ENCODE assay signal across 21 mouse cellular contexts in the genomic region with DNA sequence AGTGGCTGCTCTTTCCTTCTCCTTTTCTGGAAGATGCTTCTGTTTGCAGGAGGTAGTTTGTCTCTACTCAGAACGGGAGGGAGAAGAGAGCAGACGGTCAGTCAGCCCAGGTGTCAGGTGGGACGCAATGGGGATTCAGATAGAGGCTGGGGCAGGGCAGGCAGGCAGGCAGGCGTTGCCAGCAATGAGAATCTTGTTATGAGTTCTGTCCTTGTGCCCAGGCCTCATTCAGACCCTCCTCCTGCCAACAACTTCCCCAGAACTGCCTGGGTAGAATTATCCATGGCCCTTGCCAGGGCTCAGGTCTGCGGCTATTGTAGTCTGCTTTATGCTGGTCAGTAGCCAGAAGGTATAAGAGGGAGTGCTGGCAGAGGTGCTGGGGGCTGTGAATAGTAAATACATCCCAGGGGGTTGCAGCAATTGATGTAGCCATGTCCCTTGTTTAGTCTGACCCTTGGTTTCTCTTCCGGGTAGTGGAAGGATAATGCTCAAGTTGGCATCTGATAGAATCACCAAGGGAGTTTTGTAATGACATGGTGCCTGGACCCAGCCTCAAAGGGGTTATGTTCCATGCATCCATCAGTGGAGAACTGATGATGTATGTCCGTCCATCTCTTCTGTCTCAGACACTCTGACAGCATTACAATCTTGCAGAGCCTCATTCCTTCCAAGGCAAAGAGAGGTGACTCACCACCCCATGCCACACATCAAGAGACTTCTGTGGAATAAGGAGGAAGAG.
DNase-seq lines count a peak whose midpoint lies in the region; ATAC-seq and TF ChIP-seq lines count a peak whose summit lies in the region.
"Had no signal": no experiment of that assay in that cellular context is flagged by ENCODE, and none has a peak within 500 bp of the region (broad histone marks: within the 10 kb centered on the region; RNA-seq: fewer than 3 reads in every experiment).

No protein-coding gene starts in this region.

- peaks cover 35% of the 10 kb centered on the region for H3K4me1 ChIP-seq in midbrain, embryonic 13.5 days (replicated peaks)
- H3K4me1 ChIP-seq in midbrain, embryonic 10.5 days: peaks cover 26% of the 10 kb centered on the region
- peaks cover 11% of the 10 kb centered on the region for H3K4me1 ChIP-seq in midbrain, embryonic 16.5 days (ENCODE audit: control insufficient read depth, insufficient read depth, low read length)
- H3K4me1 ChIP-seq: heart, embryonic 10.5 days; liver, embryonic 15.5 days; megakaryocyte, embryonic 14.5 days had no signal

- 76% methylated on average over 7 of the region's 7 CpGs for WGBS in midbrain, embryonic 13.5 days
- WGBS in midbrain, embryonic 10.5 days: 79% methylated on average over 7 of the region's 7 CpGs
- WGBS in midbrain, embryonic 16.5 days: 65% methylated on average over 7 of the region's 7 CpGs

- TF ChIP-seq POLR2A in brain, embryonic 14.5 days (IDR thresholded peaks at IDR 0.05; ENCODE audit: borderline replicate concordance, extremely low read depth, insufficient read depth, insufficient read length, poor library complexity, severe bottlenecking): no peak

- peak overlapping the region; percentile 17; the same call in 1 of the 2 replicates for H3K4me2 ChIP-seq in midbrain, embryonic 13.5 days (replicated peaks)
- peak overlapping the region; percentile 28; the same call in 1 of the 2 replicates for H3K4me2 ChIP-seq in midbrain, embryonic 16.5 days (ENCODE audit: low read length)
- H3K4me2 ChIP-seq: limb, embryonic 15.5 days; liver, embryonic 15.5 days; neural tube, embryonic 15.5 days had no signal

- no peak overlapping the region for H3K9ac ChIP-seq in midbrain, embryonic 13.5 days (replicated peaks)
- H3K9ac ChIP-seq in midbrain, embryonic 16.5 days (ENCODE audit: low read depth, low read length): no peak overlapping the region
- H3K9ac ChIP-seq: limb, embryonic 15.5 days; liver, embryonic 15.5 days; neural tube, embryonic 15.5 days had no signal

- no peaks in the 10 kb centered on the region for H3K9me3 ChIP-seq in midbrain, embryonic 13.5 days
- no peaks in the 10 kb centered on the region for H3K9me3 ChIP-seq in midbrain, embryonic 10.5 days (replicated peaks)
- no peaks in the 10 kb centered on the region for H3K9me3 ChIP-seq in midbrain, embryonic 16.5 days (replicated peaks; ENCODE audit: control insufficient read depth, low read length, poor library complexity, severe bottlenecking)
- H3K9me3 ChIP-seq: heart, embryonic 10.5 days; limb, embryonic 15.5 days; liver, embryonic 15.5 days; neural tube, embryonic 15.5 days had no signal

- intact Hi-C loops in heart, postnatal 10 days (cut with DNase I): no loop called here
- intact Hi-C loops in gastrocnemius, adult 2 months (cut with DNase I): no loop called here

- H3K36me3 ChIP-seq in midbrain, embryonic 13.5 days: no peaks in the 10 kb centered on the region
- no peaks in the 10 kb centered on the region for H3K36me3 ChIP-seq in midbrain, embryonic 10.5 days
- H3K36me3 ChIP-seq in midbrain, embryonic 16.5 days (ENCODE audit: control insufficient read depth, insufficient read depth, low read length): no peaks in the 10 kb centered on the region
- H3K36me3 ChIP-seq: heart, embryonic 10.5 days; limb, embryonic 15.5 days; liver, embryonic 15.5 days; neural tube, embryonic 15.5 days had no signal

- TF ChIP-seq CTCF in brain, embryonic 14.5 days (IDR thresholded peaks at IDR 0.05; ENCODE audit: borderline replicate concordance, extremely low read depth, insufficient read depth, insufficient read length): no peak
- no peak for TF ChIP-seq CTCF in gastrocnemius, adult 2 months (IDR thresholded peaks at IDR 0.05)

- ATAC-seq in midbrain, embryonic 13.5 days: no peak
- ATAC-seq in midbrain, embryonic 16.5 days: no peak; the same call in 1 of the 2 replicates
- ATAC-seq: Patski had no signal

- no peak overlapping the region for H3K27ac ChIP-seq in midbrain, embryonic 13.5 days
- no peak overlapping the region for H3K27ac ChIP-seq in midbrain, embryonic 10.5 days (replicated peaks)
- H3K27ac ChIP-seq in midbrain, embryonic 16.5 days (ENCODE audit: low read length): no peak overlapping the region
- H3K27ac ChIP-seq in gastrocnemius, adult 2 months: no peak overlapping the region
- H3K27ac ChIP-seq: heart, embryonic 10.5 days; kidney, postnatal 0 days; limb, embryonic 15.5 days; liver, embryonic 15.5 days; neural tube, embryonic 15.5 days had no signal

- DNase-seq in heart, postnatal 10 days: peak; percentile 13 to 17
- DNase-seq in heart, adult 18-20 months: no peak
- no peak for DNase-seq in midbrain, embryonic 10.5 days (ENCODE audit: low spot score)
- peak; percentile 78 for DNase-seq in brain, embryonic 14.5 days (ENCODE audit: low read depth)
- DNase-seq in right cerebral cortex, postnatal 10 days (ENCODE audit: low spot score in 2 of 2): no peak
- DNase-seq in gastrocnemius, adult 2 months: no peak
- DNase-seq: adrenal gland, adult 8-10 months; cerebellum, adult 9-11 months; kidney, adult 18-20 months; layer of hippocampus, postnatal 36 days; right cerebral cortex, postnatal 25 days; thymus, postnatal 14 days had no signal

- peaks cover 7% of the 10 kb centered on the region; the same call in 1 of the 2 replicates for H3K27me3 ChIP-seq in midbrain, embryonic 13.5 days
- 0 out of 2 replicates have a peak, but pooled peaks cover 14% of the 10 kb centered on the region for H3K27me3 ChIP-seq in midbrain, embryonic 10.5 days (ENCODE audit: low read depth, poor library complexity, severe bottlenecking)
- no peaks in the 10 kb centered on the region for H3K27me3 ChIP-seq in midbrain, embryonic 16.5 days (ENCODE audit: control insufficient read depth, insufficient read depth, low read depth, low read length)
- H3K27me3 ChIP-seq: liver, embryonic 15.5 days; neural tube, embryonic 15.5 days had no signal

- H3K4me3 ChIP-seq in midbrain, embryonic 13.5 days (replicated peaks): no peak overlapping the region
- H3K4me3 ChIP-seq in midbrain, embryonic 10.5 days: no peak overlapping the region
- no peak overlapping the region for H3K4me3 ChIP-seq in midbrain, embryonic 16.5 days (ENCODE audit: low read depth, low read length)
- H3K4me3 ChIP-seq in gastrocnemius, adult 2 months: no peak overlapping the region
- H3K4me3 ChIP-seq: heart, embryonic 10.5 days; limb, embryonic 15.5 days; liver, embryonic 15.5 days; megakaryocyte, embryonic 14.5 days; neural tube, embryonic 15.5 days had no signal

Comparison
In these comparisons a context has a peak if more than half of its experiments do, and no peak if none do; other contexts are left out.
1. DNase-seq: peak in heart, postnatal 10 days (2 of 2) and brain, embryonic 14.5 days (single experiment); none in heart, adult 18-20 months (0 of 2), midbrain, embryonic 10.5 days (single experiment), right cerebral cortex, postnatal 10 days (0 of 2) and gastrocnemius, adult 2 months (single experiment).